Mouse (Mus musculus): ENCODE results near the gene Hus1. TPM values are rescaled to one million over a fixed set of nuclear protein-coding genes. Genes with fewer than 3 reads are reported as not detected.

Hus1 gene
- polyA plus RNA-seq (2012; rRNA removed; ENCODE audit: low replicate concordance), result 1.3 and 2.0 TPM in 2 replicates

GRCm38 (mm10) chr11:9010853-9011339 lies at the start of gene Hus1:
TSS of gene Hus1 (minus strand) at chr11:9011191.

GRCm38 (mm10) chr11:9048703-9049060 lies 37.7 kb upstream of the Hus1 start, which contains the start of gene Sun3:
TSS of gene Sun3 (minus strand) at chr11:9048991.

GRCm38 (mm10) chr11:9048011-9048702 lies 37.2 kb upstream of the Hus1 start, which contains the start of gene Gm11992:
TSS of gene Gm11992 (plus strand) at chr11:9048594.

GRCm38 (mm10) chr11:8973166-8973565 lies 37.8 kb downstream of the Hus1 start, which contains the start of gene Pkd1l1:
TSS of gene Pkd1l1 (minus strand) at chr11:8973266.

Other genes with a start within 250 kb of the Hus1 start
- gene Pkd1l1, start 37.9 kb downstream of the Hus1 start, polyA plus RNA-seq (2012; rRNA removed; ENCODE audit: low replicate concordance), result 0.12 and 0.21 TPM in 2 replicates
- gene Gm11992, start 37.4 kb upstream of the Hus1 start, polyA plus RNA-seq (2012; rRNA removed; ENCODE audit: low replicate concordance), result 0.66 and 2.3 TPM in 2 replicates
- 0.22 TPM in 1 of 2 replicates, not detected in the other for gene Sun3, start 37.8 kb upstream of the Hus1 start, polyA plus RNA-seq (2012; rRNA removed; ENCODE audit: low replicate concordance)
- gene Upp1, start 106.9 kb upstream of the Hus1 start, polyA plus RNA-seq (2012; rRNA removed; ENCODE audit: low replicate concordance), result 116 and 263 TPM in 2 replicates
- gene Abca13, start 180.8 kb upstream of the Hus1 start, polyA plus RNA-seq (2012; rRNA removed; ENCODE audit: low replicate concordance), result 0.01 TPM in 1 of 2 replicates, not detected in the other